Mouse (Mus musculus) E14TG2a.4 (cell line): Measurements from ENCODE around the gene Clstn3.

Experiments
- CTCF ChIP-seq: conservative IDR thresholded peaks from 2 replicates; pipeline ENCODE4 v1.5.1; 2014; ENCODE audit warnings: low read length
- POU5F1 ChIP-seq: IDR thresholded peaks from 2 replicates; pipeline ENCODE4 v1.6.1; 2014; ENCODE audit warnings: low read length, borderline replicate concordance

GRCm38 (mm10) chr6:124492842-124493561 is 28.4 kb upstream of the Clstn3 start, which contains the start of gene C1rl:
- peak; percentile 81 for TF ChIP-seq CTCF
- TF ChIP-seq POU5F1: no peak
